Mouse (Mus musculus): ENCODE results near the gene Heph. TPM values are rescaled to one million over a fixed set of nuclear protein-coding genes. Genes with fewer than 3 reads are reported as not detected.
A peak's percentile ranks its signal among the peaks of the same experiment; 100 is the strongest.

The Heph gene
- polyA plus RNA-seq, 1 experiment from 2014 or later = 5.5 TPM

DNA sequence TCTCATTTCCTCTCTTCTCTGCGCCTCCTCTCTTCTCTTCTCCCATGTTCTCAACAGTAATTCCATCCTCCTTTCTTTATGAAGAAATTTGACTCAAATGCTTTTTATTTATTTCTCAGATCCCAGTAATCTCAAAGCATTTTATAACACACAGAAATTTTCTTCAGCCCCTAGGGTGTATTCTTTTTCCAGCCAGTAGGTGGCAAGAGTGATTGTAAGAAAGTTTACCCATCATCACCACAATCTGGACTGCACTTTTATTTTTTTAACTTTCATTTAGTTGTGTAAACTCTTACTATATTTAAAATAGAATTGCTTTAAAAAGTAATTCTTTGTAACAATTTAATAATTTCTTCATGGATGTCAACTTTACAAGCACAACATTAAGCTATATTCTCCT is 46.4 kb downstream of the Heph start:
- DNase-seq (ENCODE audit: low spot score) = peak; percentile 14
- WGBS = 47% methylated on average over 1 of the region's 1 CpGs

More for the DNA sequence above, 46.4 kb downstream of the Heph start:
- no peaks in the 10 kb centered on the region for H3K27me3 ChIP-seq (replicated peaks; ENCODE audit: insufficient read depth, low read length)
- H3K4me2 ChIP-seq (replicated peaks; ENCODE audit: low read depth, low read length) = no peak overlapping the region
- no peaks in the 10 kb centered on the region for H3K9me3 ChIP-seq (ENCODE audit: low read length)
- no peaks in the 10 kb centered on the region for H3K4me1 ChIP-seq (ENCODE audit: insufficient read depth, low read depth, low read length)
- TF ChIP-seq EP300 (IDR thresholded peaks at IDR 0.05) (no peak), CTCF (IDR thresholded peaks at IDR 0.05) (peak; percentile 37)
- H3K4me3 ChIP-seq (ENCODE audit: low read depth, low read length) = no peak overlapping the region
- H3K27ac ChIP-seq (ENCODE audit: low read length) = no peak overlapping the region
- no peak overlapping the region for H3K9ac ChIP-seq (replicated peaks; ENCODE audit: low read depth)
- no peak for ATAC-seq
- no peaks in the 10 kb centered on the region for H3K36me3 ChIP-seq (ENCODE audit: insufficient read depth, low read length)

Other genes with a start within 250 kb of the Heph start
- gene Vsig4, start 161.9 kb upstream of the Heph start, polyA plus RNA-seq (2015; fragmentation: Nextera tagmentation; extraction: Ambion mirVana) = not detected in 2 replicates
- 0.04 TPM in 1 of 2 replicates, not detected in the other for gene Hsf3, start 935 bp downstream of the Heph start, polyA plus RNA-seq (2015; fragmentation: Nextera tagmentation; extraction: Ambion mirVana)

Data from lung, postnatal 0 days (tissue).